Mouse (Mus musculus) c-Kit-positive CD71-negative TER-119-negative erythroid progenitor cells, embryonic 14.5 days (primary cell): ENCODE results near the gene Gabarap.
"Not testable (repeated sequence)": the region's sequence is repeated elsewhere in the genome, so short reads cannot be mapped to it uniquely, and the experiment has no call there.

ENCODE experiments used
- DNase-seq: peaks from one replicate; pipeline ENCODE4 v3.0.0-alpha.2; 2013; ENCODE audit warnings: low read depth

Gabarap gene

DNA sequence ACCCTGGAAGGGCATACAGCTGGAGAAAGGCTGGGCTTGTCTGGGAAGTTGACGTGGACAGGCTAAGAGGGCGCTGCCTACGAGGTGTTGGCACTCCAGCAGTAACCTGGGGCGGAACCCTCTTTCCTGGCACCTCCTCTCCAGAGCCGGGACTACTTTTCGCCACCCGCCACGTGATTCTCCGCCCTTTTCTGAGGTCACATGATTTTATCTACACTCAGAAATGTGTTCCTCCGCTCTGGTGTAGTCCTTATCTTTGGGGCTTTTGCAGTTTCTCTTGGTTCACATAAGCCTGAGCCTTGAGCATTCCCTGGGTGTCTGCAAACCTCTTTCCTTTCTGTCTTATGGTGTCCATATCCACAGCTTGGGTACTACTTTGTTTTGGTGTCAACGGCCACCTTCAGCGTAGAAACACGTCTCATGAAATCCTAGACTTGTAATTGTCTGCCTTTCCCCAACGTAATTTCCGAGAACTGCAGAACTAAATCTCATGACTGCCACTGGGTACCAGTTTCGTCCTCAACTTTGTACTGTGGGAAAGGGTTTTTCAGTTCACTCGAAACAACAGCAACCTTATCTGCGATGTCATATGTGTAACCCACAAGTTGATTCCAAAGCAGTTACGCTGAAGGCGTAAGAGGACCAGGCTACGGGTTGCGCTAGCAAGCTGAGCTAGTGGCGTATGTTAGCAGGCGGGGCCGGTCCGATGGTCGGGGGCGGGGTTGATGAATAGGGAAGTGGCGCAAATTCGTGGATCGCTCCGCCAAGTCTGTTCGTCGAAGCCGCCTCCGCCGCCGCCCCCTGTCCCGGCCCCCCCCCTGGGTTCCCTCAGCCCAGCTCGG lies at the start of gene Gabarap:
Gene Gabarap (plus strand): TSS at position 294 of the 842 bp plus-strand sequence.
- peak; percentile 96 for DNase-seq

DNA sequence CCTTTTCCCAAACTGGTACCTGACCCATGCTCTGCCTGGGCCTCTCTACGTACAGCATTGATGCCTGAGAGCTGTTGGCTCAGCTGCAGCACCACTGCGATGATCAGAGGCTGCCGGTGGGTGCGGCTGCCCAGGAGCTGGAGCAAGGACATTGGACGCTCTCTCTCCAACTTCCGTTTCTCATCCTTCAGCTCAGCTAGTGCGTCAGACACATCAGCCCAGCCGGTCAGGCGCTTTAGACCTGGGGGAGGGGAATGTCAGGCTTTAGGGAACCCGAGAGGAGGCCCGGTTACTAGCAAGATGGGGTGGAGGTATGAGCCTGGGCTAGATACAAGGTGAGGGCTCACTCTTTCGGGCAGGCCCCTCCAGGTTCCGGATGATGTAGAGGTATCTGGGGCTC lies 45.7 kb upstream of the Gabarap start:
- DNase-seq: no peak

DNA sequence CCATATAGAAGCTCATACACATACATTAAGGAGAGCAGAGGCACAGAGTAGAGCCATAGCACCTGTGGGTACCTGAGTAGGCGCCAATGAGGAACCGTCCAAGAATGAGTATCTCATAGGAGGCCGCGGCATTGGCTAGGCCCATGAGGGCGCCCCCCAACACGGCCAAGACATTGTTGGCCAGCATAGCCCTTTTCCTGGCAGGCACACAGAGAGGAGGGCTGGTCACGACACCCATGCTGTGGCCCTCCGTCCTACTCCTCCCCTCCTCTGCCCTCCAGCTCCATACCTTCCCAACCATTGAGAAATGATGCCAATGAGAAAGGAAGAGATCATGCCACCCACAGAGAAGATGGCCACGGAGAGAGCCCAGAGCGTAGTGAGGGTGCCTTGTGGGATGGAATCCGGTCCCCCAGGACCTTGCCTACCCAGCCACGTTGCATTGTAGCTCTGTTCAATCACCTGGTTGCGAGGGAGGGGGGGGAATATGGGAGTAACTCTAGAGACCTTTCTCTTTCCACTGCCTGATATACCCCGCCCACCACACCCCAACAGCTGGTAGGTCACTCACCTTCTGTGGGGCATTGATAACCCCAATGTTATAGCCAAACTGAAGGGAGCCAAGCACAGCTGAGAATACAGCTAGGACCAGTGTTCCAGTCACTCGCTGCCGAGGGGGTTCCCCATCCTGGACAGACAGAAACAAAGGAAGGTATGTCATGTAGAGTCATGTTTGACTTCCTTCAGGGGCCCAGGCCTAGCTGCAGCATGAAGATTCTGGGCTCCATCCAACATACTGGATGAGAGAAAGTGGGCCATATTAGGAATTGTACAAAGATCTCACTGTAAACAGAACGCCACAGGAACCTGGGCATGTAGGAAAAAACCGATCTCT lies 44.7 kb upstream of the Gabarap start:
- DNase-seq: no peak

DNA sequence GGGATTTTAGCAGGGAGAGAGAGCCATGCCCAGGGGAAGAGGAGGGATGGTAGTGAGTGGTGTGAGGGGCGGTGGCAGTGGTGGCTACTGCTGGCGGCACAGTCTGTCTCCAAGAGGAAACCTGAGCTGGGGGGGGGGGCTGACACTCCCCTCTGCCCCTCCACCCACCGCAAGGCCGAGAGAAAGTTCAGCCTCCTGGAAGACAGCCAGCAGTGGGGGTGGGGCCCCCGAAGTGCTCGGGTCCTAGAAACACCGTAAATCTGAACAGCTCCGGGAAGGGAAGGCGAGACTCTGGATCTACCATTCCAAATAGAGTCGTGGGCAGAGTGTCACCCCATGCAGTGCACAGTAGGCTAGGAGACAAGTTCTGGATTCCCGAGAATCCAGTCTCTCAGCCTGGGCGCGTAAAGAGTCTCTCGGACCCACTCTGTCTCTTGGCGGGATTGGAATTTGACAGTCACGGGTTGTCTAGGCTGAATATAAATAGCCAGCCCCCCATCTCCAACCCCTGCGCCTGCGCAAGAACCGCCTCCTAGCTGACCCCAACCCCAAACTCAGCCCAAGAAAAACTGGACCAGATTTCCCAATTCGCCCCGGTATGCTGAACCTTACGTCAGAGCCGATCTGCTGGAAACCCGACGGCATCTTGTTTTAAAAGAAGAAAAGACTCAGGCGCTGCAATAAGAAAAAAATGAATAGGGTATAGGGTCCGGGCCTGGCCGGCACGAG lies 43.4 kb upstream of the Gabarap start:
- DNase-seq: no peak

DNA sequence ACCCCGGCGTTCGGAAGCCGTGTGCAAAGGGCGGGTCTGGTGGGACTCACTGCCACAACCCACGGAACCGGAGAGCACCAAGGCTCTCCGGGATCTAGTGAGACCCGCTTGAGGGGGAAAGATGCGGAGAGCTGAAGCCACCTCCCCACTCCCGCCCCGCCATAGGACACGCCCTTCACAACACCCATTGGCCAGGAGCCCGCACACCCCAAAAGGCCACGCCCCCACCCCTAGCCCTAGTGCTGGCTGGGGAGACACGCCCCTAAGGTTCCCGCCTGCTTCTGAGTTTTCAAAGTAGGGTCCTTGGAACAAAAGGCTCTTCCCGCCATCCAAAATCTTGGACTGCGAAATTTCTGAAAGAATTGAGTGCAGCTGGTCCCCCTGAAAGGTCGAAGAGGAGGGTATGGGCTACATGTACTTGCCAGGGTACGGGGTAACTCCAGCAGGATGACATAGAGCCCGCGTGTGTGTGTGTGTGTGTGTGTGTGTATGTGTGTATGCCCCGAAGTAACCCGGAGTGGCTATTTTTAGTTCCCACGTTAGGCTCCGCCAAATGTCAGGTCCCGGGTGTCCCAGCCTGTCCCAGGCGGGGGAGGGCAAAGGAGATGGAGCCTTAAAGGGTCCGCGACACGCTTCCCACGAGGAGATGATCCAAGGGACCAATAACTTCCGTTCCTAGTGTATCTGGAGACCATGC lies 42.7 kb upstream of the Gabarap start, which contains the start of gene Slc2a4:
Gene Slc2a4 (minus strand): TSS at position 123 of the 697 bp plus-strand sequence.
- DNase-seq: peak; percentile 92

DNA sequence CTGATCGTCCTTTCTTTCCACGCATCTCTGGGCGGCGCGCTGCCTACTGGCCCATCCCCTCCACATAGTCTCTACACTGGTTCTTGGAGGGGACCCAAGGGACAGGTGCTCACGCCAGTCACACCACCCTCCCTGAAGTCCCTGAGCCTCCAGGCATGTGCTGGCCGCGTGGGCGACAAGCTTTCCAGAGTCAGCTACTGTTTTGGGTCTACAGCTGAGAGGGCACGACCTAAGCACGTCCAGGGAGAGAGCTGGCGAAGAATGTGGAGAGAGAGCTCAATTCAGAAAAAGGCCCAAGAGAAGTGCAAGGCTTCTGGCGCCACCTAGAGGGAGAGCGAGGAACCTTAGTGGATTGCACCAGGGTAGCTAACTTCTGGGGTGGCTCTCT lies 42.2 kb upstream of the Gabarap start:
- peak; percentile 96 for DNase-seq

DNA sequence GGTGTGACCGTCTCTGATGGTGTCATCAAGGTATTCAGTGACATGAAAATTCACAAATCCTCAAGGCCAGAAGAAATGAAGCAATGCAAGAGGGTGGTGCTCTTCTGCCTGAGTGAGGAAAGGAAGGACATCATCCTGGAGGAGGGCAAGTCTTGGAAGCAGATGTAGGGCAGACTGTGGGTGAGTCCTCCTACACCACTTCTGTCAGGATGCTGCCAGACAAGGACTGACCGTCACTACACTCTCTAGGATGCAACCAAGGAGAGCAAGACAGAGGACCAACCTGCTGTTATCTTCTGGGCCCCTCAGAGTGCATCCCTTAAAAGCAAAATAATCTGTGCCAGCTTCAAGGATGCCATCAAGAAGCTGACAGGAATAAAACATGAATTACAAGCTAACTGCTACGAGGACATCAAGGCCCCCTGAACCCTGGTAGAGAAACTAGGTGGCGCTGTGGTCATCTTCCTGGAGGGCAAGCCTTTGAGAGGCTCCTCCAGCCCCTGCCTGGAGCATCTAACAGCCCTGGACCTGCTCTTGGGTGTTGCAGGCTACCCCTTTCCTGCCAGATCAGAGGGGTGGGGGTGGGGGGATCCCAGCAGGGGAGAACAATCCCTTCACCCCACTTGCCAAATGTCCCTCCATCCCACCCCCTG lies 40.0 kb upstream of the Gabarap start:
- no peak for DNase-seq

DNA sequence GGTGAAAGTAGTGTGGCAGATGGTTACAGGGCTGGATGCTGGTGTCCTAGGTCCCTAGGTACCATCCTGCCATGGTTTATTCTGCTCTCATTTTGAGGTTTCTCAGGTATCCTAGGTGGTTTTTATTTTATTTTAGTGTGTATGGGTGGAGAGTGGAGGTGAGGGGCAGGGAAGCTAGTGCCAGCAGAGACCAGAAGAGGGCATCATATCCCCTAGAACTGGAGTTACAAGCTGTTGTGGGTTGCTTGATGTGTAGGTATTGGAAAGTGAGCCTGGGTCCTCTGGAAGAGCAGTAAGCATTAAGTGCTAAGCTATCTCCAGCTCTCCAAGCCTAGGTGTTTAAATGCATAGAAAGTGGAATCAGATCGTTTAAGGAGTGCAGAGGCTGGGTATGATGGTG lies 38.7 kb upstream of the Gabarap start:
- DNase-seq: no peak

DNA sequence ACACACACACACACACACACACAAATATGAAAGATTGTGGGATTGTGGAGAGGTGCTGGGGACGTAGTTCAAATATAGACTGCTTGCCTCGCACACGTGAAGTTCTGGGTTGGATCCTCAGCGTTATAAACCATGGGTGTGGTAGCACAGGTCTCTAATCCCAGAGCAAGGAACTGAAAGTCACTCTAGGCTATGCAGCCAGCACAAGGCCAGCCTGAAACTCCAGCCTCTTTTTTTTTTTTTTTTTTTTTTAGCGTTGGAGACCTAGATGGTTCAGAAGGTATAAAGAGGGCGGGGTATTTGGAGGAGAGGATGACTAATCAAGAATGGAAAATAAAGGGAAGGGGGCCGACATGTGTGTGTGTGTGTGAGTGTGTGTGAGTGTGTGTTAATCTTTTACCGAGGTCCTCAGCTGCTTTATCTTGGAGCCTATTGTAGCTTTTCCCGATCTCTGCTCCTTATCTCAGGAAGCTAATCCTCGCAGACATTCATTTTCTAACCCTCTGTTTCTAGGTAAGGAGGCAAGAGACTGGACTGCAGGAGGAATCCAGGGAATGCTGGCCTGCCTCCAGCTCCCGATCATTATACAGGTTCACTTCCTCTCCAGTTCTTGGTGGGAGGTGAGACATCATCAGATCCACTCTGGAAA lies 37.6 kb upstream of the Gabarap start:
- DNase-seq: no peak

DNA sequence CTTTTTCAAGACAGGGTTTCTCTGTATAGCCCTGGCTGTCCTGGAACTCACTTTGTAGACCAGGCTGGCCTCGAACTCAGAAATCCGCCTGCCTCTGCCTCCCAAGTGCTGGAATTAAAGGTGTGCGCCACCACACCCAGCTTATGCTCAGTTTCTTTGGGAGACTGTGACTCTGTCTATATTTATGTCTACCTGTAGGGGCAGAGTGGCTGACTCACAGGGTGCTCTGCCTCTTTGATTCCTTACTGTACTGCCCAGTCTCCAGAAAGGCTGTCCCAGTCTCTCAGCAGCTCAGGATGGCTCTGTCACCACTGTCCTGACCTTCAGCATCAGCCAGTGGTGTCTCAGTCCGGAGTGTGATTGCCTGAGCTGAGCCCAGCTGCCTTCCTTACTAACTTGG lies 35.3 kb upstream of the Gabarap start:
- DNase-seq: not testable (repeated sequence)

DNA sequence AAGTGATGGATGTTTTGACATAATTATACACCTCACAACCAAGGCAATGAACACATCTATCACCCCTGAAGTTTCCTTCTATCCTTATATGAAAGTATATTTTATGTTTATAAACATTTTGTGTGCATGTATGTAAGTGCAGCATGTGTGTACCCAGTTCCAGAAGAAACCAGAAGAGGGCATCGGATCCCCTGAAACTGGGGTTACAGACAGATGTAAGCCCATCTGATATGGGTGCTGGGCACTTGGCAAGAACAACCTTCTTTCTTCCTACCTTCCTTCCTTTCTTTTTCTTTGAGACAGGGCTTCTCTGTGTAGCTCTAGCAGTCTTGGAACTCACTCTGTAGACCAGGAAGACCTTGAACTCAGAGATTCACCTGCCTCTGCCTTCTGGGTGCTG lies 34.7 kb upstream of the Gabarap start:
- no peak for DNase-seq

DNA sequence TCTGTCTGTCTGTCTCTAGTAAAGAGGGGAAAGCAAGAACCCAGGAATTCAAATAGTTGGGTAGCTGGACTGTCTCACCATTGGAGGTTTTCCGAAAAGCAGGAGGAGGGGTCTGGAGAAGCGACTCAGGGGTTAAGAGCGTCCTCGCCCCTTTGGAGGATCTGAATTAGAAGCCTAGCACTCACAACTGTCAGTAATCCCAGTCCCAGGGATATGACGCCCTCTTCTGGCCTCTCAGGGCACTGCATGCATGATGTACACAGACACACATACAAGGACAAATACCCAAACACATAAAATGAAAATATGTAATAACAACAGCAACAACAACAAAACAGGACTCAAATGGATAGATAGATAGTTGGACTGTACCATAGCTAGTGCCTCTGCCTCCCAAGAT lies 30.3 kb upstream of the Gabarap start:
- DNase-seq: no peak

DNA sequence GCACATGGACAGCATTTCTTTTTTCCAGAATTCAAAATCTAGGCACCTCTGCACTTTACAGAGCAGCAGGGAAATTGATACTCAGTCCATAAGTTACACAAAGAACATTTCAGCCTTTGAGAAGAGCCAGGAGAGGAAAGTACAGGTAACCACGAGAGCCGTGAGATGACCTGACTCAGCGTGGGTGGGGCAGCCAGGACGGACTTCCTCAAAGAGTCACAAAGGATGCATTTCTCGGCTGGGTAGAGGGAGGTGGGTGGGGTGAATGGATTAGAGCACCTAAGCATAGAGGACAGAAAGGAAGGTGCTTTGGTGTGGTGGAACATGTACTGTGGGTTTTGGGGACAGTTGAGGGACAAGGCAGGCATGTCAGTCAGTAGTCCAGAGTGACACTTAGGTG lies 29.1 kb upstream of the Gabarap start:
- no peak for DNase-seq

DNA sequence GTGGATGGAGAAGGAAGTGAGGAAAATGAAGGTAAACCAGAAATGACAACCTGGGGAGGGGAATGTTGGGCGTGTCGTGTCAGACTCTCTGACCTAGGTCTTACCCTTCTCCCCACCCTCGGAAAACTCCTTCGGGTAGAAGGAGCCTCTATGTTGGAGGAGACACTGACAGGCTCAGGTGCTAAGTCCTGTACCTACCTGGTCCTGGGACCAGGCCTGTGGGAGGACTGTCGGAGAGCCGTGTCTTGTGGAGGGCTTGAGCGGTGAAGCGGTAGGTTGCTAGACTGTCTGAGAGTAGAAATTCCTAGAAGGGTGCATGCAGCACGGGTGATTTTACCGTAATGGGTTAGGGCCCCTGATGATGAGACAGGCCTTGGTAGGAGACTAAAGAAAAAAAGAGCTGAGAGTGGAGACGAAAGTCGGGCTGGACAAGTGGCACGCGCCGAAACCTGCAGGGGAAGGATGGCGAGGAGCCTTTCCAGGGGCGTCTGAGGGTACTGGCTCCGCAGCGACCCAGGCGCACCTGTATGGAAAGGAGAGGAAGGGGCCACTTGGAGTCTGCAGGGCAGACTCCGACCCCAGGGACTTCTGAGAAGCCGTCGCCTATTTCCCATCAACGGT lies 26.2 kb upstream of the Gabarap start, which contains the start of gene Cldn7:
Gene Cldn7 (plus strand): TSS at position 130 of the 621 bp plus-strand sequence.
- no peak for DNase-seq

DNA sequence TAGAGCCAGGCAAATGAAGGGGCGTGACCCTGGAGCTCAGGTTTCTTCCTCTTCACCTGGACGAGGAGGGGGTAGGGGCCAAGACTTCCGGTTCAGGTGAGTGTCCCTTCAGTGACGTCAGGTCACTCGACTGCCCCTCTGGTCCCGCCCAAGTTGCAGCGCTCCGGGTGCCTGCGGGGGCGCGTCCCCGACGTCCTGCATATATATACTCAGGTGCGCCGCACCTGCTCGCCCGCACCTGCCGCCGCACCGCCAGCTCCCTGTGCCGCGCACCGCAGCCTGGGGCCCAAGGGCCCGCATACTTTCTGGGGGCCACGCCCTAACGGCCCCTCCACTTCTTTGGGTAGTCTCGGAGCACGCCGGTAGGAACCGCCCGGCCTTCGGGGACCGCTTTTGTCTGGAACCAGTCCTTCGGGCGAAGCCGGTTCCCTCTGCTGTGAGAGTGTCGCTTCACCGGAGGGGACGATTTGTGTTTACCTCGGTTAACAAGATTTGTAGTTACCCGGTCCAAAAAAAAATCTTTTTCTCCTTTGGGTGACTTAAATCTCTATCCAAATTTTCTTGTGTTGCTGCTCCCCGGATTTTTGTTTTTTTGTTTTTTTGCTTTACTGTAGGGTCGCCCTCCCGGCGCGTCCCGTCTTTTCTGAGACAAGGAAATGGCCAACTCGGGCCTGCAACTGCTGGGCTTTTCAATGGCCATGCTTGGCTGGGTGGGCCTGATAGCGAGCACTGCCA lies 25.5 kb upstream of the Gabarap start:
- DNase-seq: no peak

DNA sequence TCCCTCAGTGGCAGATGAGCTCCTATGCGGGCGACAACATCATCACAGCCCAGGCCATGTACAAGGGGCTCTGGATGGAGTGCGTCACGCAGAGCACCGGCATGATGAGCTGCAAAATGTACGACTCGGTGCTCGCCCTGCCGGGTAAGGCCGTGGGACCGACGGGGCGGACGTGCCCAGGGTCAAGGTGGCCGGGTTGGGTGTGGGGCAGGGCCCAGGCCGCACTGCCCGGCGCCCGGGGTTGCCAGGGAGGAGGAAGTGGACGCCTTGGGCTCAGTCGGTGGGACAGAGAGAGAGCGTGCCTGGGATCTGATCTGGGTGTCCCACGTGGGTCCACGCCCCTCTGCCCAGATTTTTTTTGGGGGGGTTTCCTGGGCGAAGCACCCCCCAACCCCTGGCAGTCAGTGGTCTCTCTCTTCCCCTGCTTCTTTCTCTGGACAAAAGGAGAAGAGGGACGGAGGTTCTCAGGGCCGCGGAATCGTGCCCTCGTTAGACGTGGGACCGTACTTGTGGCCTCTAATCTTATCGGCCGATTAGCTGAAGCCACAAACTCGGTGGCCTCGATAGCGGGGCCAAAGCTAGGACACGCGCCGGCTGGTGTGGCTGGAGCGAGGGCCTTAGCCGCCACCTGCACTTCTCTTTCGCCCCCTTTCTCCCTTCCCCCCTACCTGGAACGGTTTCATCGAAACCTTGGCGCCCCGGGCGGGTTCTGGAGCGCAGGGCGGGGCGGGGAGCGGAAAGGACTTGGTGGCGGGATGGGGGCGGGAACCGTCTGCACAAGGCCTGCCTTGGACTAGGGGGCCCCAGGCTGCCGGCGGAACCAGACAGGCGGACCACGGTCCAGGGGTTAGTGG lies 24.7 kb upstream of the Gabarap start:
- DNase-seq: no peak

DNA sequence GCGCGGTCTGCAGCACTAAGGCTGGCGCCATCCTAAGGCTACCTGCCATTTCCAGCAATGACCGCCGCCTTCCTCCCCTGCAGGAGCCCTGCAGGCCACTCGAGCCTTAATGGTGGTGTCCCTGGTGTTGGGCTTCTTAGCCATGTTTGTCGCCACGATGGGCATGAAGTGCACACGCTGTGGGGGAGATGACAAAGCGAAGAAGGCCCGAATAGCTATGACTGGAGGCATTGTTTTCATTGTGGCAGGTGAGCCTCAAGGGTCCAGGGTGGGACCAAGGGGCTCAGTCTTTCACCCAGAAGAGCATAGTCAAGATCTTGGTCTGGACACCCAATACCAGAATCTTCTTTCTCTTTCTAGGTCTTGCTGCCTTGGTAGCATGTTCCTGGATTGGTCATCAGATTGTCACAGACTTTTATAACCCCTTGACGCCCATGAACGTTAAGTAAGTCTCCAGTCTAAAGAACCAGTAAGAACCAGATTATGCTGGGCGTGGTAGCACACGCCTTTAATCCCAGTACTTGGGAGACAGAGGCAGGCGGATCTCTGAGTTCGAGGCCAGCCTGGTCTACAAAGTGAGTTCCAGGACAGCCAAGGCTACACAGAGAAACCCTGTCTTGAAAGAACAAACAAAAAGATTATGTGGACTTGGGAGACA lies 24.0 kb upstream of the Gabarap start:
- no peak for DNase-seq

DNA sequence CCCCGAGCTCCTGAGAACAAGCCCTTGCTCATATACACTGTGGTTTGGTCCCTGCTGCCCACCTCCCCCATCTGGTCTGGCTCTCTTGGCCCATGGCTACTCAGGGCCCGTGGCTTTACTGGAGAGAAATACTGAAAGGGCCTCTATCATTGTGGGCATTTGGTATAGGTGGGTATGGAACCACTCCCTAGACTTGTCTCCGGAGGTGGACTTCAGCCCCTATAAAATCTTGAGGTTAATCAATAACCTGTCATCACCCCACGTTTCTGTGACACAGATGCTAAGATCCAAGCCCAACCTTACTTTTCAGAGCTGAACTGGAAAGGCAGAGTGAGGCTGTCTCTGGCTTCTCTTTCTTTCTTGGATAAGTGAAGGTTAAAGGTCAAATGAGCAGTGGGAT lies 22.1 kb upstream of the Gabarap start:
- DNase-seq: no peak
